Mouse (Mus musculus): ENCODE measurements at regions not wholly inside any gene's neighbourhood (a gene's known extent, or its start where the extent isn't known, plus 50 kb on each side); places are given as distances from the start of the nearest gene placed in this dataset.

GRCm38 (mm10) chr2:103901457-103901856 lies 56.3 kb upstream of the Lmo2 start:
- no peak for TF ChIP-seq POLR2A (IDR thresholded peaks at IDR 0.05; ENCODE audit: borderline replicate concordance, extremely low read depth, insufficient read depth, insufficient read length, poor library complexity, severe bottlenecking)
- no peak for TF ChIP-seq CTCF (IDR thresholded peaks at IDR 0.05; ENCODE audit: borderline replicate concordance, extremely low read depth, insufficient read depth, insufficient read length)
